Mouse (Mus musculus): ENCODE data around the gene Psg17.
"Not testable (repeated sequence)": the region's sequence is repeated elsewhere in the genome, so short reads cannot be mapped to it uniquely, and the experiment has no call there.

Gene Psg17

DNA sequence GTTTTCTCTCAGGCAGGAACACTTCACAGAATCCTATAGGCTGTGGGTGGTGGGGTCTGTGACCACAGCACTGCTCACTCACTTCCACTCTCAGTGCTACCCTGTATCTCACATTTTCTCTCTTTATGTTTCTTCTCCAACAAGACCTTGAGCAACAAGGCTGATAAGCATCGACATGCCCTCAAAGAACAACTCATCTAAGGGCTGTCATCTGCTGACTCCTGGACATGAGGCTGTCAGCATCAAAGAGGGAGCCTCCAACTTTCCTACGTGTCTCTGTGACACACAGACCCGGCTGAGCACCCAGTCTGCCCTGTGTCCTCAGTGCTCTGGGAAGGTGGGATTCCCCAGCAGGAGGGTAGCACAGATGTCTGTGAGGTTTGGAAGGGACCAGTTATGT is at the start of gene Psg17:
Gene Psg17 (minus strand): TSS at position 101 of the 400 bp plus-strand sequence.
- DNase-seq (ENCODE audit: low read depth, low spot score) = no peak

DNA sequence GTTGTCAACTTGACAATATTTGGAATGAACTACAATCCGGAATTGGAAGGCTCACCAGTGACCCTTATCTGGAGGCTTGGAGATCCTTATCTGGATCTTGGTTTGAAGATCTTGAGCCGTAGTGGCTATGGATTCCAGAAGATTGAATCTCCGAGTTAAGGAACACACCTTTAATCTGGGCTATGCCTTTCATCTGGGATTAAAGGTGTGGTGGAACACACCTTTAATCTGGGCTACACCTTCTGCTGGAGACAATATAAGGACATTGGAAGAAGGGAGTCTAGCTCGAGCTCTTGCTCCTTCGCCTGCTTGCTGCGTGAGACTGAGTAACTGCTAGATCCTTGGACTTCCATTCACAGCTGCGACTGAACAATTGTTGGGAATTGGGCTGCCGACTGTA is 49.6 kb upstream of the Psg17 start, which contains the start of gene Pglyrp1:
Gene Pglyrp1 (plus strand): TSS at position 301 of the 400 bp plus-strand sequence.
- DNase-seq (ENCODE audit: low read depth, low spot score) = not testable (repeated sequence)

DNA sequence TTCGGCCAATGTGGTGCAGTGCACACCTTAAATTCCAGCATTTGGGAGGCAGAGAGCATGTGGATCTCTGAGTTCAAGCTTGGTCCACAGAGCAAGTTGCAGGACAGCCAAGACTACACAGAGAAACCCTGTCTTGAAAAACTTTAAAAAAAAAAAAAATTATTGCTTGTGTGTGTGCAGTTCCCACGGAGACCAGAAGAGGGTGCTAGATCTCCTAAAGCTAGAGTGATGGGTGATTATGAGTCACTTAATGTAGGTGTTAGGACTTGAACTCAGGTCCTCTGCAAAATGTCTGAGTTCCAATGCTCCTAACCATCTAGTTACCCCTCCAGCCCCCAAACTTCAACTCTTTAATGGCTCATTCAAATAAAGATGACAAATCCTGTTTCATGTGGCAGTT is 47.1 kb upstream of the Psg17 start:
- no peak for DNase-seq (ENCODE audit: low read depth, low spot score)

DNA sequence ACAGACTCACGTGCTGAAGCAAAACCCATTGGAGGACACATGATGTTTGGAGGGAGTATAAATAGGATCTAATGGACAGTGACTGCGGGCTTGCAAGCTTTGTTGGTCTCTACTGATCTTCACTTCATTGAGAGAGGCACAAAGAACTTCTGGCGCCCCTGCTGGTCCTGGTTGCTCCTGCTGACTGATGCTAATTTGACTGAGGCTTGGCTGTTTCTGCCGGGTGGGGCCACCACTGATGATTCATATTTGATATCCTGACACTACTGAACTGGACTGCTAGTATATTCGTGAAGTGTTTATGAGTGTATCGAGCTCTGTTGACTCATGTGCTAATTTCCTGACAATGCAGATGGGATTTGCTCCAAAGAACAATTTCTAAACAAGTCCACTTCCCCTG is 41.4 kb upstream of the Psg17 start:
- DNase-seq (ENCODE audit: low read depth, low spot score) = no peak

DNA sequence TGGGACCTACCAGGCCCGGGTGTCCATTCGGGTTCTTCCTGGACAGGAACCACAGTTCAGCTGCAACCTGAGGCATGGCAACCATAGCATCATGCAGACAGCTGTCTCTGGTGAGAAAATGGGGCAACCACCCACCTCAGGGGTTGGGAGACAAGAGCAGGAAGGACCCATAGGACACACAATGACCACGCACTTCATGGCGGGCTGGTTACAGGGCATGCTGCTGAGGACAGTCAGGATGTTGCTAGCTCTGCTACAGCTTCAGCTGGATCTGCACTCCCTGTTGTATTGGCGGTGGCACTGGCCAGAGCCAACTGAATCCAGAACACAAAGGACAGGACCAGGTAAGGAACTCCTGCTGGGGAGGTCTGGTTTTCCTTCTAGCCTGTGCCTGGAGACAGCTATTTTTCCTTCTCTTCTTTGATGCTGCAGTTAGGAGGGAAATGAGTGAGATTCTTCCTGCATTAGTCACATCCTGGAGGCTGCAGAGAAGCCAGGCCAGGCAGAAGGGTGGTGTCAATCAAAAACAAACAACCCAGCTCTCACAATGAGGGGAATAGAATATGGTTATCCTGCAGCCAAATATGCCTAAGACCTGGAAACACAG is 37.0 kb upstream of the Psg17 start:
- no peak for DNase-seq (ENCODE audit: low read depth, low spot score)

DNA sequence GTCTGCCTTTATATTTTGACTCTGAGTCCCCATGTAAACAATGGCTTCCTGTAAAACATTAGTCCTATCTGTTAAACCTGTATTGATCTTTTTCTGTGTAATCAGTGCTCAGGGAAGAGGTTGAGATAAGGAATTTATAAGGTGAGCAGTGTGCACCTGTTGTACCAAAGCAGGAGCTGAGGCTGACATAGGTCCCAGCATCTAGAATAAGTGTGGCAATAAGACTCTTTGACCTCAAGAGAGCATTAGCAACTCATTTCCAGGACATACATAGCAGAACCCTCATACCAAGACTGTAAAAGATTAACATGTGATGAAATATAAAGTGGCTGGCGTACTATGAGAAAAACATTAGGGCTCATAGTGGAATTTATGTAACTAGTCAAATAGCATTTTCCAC is 27.0 kb upstream of the Psg17 start:
- no peak for DNase-seq (ENCODE audit: low read depth, low spot score)

DNA sequence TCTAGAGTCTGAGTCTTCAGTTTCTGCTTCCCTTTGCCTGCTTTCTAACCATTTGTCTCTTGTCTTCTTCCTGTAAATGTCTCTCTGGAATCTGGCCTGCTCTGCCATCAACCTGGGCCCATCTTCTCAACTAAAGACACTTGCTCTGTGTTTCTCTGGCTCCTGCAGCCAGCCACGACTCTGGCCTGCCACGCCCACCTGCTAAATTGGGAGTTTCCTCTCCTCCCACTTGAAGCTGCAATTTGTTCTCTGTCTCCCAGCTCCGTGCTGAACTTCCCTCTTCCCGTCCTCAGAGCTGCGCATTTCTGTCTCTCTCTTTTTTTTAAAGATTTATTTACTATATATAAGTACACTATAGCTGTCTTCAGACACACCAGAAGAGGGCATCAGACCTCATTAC is 23.4 kb upstream of the Psg17 start:
- peak; percentile 1 for DNase-seq (ENCODE audit: low read depth, low spot score)

DNA sequence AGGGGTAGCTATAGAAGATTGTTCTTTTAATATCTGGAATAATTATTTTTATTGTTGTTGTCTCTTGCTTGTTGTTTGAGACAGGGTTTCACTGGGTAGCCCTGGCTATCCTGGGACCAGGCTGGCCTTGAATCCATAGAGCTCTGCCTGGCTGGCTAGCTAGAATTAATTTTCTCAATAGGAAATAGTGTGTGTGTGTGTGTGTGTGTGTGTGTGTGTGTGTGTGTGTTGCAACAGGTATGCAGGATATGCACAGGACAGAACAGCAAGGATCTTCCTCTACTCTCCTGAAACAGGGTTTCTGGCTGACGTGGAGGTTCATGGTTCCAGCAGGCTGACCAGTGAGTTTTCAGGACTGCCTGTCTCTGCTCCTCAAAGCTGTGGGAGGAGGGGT is 19.8 kb upstream of the Psg17 start:
- no peak for DNase-seq (ENCODE audit: low read depth, low spot score)

DNA sequence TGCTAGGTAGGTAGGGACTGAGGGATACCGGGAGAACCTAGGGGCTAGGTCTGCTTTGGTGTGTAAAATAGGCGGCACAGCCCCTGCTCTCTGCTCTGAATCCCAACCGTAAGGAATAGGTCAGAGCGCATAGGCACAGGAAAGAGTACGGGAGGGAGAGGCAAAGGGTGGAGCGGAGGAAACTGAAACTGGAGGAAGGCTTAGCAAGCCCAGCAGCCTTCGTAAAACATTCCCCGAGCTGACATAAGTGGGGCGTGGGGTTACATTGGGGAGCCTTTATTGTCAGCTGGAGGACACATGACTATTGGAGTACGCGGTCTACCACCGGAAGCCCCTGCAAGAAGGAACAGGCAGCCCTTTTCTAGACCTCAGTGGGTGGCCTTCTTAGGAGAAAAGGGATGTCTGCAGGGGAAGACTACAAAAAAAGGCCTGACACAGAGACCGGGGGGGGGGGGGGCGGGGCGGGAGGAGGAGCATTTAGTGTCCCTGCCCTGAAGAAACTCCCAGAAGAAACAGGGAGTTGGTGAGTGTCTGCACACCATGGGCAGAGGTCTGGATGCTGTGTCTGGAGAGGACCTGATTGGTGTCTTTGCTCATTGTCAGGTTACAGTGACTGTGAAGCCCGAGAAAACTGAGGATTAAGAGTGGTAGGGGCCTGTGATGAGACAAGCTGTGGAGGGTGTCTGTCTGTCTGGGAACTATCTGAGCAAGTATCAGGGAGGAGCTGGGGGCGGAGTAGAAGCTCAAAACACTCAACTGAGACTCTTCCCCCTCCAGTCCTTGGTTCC is 19.2 kb upstream of the Psg17 start:
- DNase-seq (ENCODE audit: low read depth, low spot score) = peak; percentile 56

DNA sequence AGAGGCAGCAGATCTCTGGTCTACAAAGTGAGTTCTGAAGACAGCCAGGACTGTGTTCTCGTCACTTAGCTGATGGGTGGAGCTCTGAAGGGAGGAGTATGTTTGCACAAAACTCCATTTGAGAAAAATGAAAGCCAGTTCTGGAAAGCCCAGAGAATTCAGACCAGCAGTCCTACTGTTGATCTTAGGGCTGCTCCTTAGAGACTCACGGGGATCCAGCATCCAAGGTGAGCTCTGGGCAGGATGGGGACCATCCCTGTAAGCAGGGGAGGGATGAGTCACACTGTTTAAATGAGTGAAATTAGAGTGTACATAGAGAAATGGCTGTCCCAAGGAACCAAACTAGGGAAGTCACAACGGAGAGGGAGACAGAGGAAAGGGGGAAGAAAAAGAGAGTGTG is 18.5 kb upstream of the Psg17 start, which contains the start of gene Mill2:
Gene Mill2 (plus strand): TSS at position 102 of the 400 bp plus-strand sequence.
- DNase-seq (ENCODE audit: low read depth, low spot score) = peak; percentile 12

DNA sequence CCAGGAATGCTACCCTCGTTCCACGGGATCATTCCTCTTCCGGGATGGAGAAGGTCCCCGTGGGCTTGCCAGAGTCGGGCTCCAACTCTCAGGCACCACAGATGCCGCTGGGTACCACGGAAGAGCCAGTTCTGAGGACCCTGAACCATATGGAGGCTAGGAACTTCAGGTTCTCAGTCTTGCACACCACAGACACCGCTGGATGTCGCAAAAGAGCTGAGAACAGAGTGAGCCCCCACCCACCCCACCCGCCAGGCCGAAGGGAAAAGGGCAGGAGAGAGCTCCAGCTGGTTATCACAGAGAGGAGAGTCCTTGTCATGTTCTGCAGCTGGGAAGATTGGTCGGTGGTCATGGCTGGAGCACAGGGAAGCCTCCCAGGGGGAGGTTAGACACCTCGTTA is 10.9 kb upstream of the Psg17 start:
- DNase-seq (ENCODE audit: low read depth, low spot score) = no peak

DNA sequence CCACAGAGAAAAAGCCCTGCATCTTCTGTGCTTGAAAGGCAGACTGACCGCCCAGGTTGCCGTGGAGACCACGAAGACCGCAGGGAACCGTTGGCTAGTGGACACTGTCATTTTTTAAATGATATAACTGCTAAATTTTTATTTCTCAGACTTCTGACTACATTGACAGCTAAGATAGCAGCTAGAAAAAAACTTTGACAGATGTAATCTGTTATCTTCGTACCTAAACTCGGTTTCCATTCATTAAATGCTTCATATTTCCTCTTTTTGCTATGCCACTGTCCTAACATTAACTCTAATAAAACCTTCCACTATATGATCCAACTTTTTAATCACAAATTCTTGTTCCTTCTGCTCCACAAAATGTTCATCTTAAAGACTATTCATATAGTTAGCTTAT is 8.1 kb upstream of the Psg17 start:
- no peak for DNase-seq (ENCODE audit: low read depth, low spot score)

DNA sequence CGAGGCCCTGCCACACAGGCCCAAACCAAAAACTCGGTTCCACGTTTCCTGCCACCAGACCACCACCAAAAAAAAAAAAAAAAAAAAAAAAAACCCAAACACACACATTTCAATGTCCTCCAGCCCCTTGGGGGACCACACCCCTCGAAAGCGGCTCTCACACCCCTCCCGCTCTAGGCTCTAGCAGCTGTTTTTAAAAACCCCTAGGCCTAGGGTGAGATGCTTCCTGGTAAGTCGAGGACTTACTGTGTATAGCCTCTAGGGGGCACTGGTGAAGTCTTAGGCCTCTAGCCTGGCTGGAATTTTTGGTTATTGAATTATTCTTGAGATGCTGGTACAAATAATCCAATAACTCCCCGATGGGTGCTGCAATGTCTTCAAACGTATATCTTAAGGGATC is 7.2 kb upstream of the Psg17 start:
- peak; percentile 13 for DNase-seq (ENCODE audit: low read depth, low spot score)

DNA sequence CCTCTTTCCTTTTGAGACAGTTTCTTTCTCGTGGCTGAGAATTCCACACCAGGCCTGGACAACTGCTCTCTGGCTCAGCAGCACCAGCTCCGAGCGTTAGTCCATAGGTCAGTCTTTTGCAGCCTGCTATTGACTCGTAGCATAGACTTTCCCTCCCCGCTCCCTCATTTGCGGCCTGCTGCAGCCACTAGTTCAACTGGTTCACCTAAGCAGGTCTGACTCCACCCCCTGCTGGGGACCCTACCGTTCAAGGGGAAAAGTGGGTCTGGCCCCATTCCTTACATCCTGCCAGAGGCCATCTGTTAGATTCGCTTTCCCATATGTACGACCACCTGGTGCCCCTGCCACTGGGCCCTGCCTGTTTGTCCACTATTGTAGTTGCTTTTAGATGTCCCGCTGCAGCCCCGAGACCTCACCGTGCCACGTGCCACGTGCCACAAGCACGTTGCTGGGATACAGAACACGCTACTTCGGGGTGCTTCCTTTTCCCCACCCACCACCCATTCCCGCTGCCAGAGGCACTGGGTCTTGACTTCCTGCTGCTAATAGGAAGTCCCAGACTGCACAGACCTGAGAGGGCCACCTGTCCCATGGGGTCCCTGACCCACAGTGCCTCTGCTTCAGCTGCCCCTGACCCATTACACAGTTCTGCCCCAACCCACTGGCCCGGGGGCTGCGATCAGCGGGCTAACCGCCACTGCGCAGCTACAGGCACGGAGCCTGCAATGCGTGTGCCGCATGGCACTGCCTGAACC is 6.6 kb upstream of the Psg17 start:
- DNase-seq (ENCODE audit: low read depth, low spot score) = no peak

DNA sequence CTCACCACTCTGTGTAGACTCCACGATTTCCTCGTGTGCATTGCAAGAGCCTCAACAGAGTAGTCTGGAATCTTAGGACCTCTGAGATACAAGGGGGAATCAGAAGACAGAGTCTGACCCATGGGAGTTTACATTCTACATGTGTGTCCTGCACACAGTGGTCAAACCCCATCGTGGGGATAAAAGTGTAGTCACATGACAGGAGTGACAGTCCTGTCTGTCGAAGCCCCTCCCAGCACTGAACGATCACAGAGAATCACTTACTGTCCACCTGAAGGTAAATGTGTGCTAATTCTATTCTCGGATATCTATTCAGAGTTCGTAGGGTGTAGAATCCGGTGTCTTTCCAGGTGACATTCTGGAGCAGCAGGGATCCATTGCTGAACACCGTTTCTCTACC is 3.1 kb downstream of the Psg17 start:
- DNase-seq (ENCODE audit: low read depth, low spot score) = no peak

DNA sequence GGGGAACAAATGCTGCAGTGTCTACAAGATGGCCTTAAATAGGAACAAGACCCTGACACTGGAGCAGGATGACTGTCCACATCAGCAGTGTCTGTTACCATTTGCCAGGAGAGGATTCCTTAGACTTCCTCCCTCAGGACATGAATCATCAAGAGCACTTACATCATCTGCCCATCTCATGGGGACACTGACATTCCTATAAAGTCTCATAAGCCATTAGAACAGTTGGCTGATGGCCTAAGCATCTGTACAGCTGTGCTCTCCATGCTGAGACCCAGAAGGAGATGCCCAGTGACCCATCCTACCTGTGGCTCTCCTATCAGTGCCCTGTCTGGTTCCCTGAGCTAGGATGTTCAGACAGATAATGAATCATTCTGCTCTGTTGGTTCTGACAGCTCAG is 17.9 kb downstream of the Psg17 start:
- no peak for DNase-seq (ENCODE audit: low read depth, low spot score)

DNA sequence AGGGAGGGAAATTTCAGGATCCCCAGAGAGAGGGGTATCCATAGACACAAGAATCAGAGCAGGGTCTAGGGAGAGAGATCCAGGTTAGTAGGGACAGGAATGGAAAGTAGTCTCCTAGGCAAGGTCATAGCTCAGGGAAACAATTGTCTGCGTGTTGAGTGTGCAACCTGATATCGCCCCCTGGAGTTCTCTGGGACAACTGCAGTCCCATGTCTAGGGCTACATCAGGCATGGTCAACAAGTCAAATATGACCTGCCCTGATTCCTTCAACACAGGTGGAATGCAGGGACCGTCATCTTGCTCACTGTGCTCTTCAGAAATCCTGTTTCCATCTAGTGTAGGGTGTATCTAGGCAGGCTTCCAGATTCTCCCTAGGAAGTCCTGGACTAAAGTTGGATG is 22.3 kb downstream of the Psg17 start:
- DNase-seq (ENCODE audit: low read depth, low spot score) = no peak

DNA sequence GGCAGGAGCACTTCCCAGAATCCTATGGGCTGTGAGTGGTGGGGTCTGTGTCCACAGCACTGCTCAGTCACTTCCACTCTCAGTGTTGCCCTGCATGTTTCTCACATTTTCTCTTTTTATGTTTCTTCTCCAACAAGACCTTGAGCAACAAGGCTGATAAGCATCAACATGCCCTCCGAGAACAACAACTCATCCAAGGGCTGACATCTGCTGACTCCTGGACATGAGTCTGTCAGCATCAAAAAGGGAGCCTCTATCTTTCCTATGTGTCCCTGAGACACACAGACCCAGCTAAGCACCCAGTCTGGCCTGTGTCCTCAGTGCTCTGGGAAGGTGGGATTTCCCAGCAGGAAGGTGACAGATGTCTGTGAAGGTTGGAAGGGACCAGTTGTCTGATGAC is 23.0 kb downstream of the Psg17 start, which contains the start of gene Psg19:
Gene Psg19 (minus strand): TSS at position 101 of the 400 bp plus-strand sequence.
- DNase-seq (ENCODE audit: low read depth, low spot score) = no peak

DNA sequence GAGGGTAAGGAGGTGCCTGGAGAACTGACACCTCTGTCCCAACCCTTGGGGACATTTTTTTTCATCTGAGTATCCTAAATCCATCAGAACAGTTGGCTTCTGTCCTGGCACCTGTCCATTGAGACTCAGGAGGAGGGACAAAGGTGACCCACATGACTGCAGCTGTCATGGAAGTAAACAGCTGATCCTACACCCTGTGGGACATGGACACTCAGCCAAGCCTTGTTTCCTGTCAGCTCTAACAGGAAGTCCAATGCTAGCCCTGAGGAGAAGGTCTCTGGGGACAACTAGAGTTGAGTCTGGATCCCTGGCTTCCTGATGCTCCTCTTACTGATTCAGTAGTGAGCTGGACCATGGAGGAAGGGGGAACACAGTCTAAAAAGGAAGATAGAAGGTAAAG is 30.7 kb downstream of the Psg17 start:
- DNase-seq (ENCODE audit: low read depth, low spot score) = not testable (repeated sequence)

DNA sequence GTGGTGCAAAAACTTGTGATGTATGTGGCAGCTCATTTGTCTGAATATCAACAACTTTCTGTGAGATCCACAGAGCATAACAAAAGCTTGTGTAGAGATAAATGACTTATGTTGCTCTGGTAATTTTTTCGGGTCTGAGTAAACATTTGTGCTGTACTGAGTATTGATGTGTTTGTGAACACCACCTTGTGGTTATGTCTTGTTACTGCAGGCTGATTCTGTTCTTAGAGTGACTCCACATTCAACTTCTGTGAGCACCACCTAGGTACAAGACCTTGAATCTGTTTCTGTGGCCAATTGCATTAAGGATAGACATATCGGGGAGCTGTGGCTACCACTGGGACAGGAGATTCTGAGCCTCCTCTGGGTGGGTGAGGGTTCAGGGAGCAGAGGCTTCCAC is 40.1 kb downstream of the Psg17 start:
- not testable (repeated sequence) for DNase-seq (ENCODE audit: low read depth, low spot score)

DNA sequence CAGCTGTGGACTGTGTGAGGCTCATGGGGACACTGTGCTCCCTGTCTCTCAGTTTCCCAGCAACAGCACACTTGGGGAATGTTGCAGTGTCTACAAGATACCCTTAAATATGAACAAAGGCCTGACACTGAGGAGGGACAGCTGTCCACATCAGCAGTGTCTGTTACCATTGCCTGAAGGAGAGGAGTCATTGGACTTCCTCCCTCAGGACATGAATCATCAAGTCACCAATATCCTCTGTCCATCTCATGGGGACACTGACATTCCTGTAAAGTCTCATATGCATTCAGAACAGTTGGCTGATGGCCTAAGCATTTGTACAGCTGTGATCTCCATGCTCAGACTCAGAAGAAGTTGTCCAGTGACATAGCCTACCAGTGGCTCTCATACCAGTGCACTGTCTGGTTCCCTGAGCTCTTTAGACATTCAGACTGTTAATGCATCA is 42.0 kb downstream of the Psg17 start:
- no peak for DNase-seq (ENCODE audit: low read depth, low spot score)
